Mouse (Mus musculus): ENCODE measurements around the gene Padi4. TPM values are rescaled to one million over a fixed set of nuclear protein-coding genes. Genes with fewer than 3 reads are reported as not detected.

Padi4 gene
- total RNA-seq, 2 experiments from 2014 or later: 8.0 to 15.1 TPM

DNA sequence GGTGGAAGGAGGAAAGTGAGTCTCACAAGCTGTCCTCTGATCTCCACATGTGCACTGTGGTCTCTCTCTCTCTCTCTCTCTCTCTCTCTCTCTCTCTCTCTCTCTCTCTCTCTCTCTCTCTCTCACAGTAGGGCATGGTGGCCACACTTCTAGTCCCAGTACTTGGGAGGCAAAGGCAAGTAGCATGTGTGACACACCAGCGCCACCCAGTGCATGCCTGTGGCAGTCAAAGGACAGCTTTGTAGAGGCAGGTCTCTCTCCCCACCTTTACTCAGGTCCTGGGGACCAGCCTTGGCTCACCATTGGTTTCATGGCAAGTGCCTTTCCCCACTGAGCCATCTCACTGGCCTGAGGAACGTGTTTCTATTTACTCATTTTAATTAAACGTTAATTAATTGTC lies 29.4 kb downstream of the Padi4 start:
- ATAC-seq (replicated peaks; ENCODE audit: low FRiP score, poor library complexity, severe bottlenecking): no peak

DNA sequence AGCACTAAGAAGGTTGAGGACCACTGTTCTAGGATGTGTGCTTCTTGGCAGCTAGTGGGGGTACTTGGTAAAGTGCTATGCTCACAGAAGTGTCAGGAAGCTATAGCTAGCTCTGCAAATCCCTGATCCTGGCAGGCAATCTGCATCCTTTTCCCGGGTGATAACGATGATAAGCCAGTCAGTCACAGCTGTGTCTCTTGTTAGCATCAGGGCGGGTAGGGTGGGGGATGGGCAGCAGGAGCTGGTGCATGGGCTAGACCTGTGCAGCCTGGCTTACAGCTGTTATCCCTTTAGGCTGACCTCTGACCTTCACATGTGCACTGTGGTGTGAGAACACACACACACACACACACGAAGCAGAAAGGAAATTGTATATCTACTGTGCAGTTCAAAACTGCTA lies 30.9 kb downstream of the Padi4 start:
- ATAC-seq (replicated peaks; ENCODE audit: low FRiP score, poor library complexity, severe bottlenecking): no peak

DNA sequence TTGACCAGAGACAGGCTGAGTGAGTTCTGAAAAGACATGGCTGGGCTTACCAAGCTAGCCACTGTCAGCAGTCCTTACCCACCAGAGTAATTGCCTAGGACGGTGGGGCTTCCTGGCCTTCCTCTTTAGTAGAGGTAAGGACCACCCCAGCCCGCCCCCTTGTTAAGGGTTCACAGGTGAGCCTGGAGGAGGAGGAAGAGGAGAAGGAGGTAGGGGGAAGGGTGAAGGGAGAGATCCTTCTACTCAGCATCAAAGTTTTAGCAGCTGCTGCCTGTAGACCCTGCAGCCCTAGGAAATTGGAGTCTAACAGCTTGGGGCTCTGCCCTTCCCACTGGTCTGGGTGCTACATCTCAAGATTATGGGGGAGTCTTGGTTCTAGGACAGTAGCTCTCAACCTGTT lies 31.5 kb downstream of the Padi4 start, which contains the start of gene Padi6:
Gene Padi6, minus strand, starts transcription at position 101 of the 400 bp plus-strand sequence.
- ATAC-seq (replicated peaks; ENCODE audit: low FRiP score, poor library complexity, severe bottlenecking): no peak

DNA sequence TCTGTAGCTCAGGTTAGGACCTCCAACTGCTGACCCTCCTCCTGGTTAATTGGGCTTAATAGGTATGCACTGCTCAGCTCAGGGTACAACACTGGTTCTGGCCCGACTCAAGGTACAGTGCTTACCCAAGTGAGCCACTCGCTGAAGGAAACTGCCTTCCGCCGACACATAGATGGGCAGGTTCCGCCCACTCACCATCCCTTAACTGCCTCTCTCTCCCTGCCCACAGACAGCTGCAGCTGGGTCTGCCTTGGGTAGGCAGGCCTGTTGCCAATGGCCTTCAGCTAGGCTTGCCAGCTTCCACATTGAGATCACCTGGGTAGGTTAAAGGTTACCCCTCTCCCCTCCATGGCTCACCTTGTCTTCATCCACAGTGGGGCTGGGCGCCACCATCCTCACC lies 32.6 kb downstream of the Padi4 start:
- ATAC-seq (replicated peaks; ENCODE audit: low FRiP score, poor library complexity, severe bottlenecking): no peak

DNA sequence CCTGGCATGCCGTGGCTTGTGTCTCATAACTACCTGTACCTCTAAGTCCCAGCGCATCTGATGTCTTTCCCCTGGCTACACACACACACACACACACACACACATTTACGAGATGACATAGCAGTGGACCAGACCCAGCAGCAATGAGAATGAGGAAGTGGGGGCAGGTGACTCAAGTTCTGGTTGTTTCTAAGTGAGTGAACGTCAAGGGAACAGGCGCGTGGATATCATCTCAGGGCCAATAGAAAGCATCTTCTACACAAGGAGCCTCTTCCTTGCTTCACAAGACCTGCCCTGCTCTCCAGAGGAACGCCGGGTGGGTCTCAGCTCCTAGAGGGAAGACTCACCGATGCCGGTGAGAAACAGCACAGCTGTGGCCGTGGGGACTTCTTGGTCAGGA lies 33.4 kb downstream of the Padi4 start:
- no peak for ATAC-seq (replicated peaks; ENCODE audit: low FRiP score, poor library complexity, severe bottlenecking)

DNA sequence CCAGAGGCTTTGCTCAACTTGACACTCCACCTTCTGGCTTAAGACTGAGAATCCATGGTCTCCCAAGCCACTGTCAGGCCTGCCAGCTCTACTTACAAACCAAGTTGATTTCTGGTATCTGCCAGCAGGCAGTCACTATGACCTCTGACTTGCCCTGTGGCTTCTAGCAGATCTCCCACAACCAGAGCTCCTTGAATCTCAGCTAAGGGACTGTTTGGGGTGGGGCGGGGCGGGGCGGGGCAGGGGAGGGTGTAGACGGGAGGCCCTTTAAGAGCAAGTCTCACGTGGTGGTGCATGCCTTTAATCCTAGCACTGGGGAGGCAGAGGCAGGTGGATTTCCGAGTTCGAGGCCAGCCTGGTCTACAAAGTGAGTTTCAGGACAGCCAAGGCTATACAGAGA lies 41.2 kb downstream of the Padi4 start:
- ATAC-seq (replicated peaks; ENCODE audit: low FRiP score, poor library complexity, severe bottlenecking): no peak

DNA sequence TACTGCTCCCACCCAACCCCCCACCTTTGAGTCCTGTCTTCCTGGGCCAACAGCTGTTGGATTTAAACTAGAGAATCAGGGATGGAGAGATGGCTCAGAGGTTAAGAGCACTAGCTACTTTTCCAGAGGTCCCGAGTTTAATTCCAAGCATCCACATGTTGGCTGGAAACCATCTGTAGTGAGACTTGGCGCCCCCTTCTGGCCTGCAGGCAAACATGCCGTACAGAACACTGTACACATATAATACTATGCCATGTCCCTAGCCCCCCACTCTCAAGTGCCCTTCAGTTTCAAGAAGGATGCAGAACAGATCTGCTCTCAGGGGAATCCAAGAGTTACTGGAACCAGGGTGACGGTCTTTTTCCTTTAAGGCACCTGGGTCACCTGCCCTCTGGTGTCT lies 42.4 kb downstream of the Padi4 start:
- 0 out of 2 replicates have a peak, but pooled peaks have one; percentile 43 for ATAC-seq (replicated peaks; ENCODE audit: low FRiP score, poor library complexity, severe bottlenecking)

DNA sequence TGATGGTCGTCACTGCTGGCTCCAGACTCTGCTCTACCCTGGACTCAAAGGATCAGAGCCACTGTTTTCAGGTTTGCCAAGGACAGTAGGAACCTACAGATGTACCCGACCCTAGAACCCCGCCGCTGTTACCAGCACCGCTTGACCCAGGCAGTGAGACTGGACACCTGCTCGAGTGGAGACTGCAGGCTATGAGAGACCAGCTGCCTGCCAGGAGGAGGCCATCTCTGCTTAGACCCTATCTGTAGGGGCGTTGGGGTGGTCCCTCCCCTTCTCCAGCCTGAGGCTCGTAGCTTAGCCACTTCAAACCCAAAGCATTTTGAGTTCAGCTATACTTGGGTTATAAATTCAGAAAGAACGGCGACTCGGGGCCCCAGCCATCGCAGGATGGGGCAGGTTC lies 47.1 kb downstream of the Padi4 start:
- ATAC-seq (replicated peaks; ENCODE audit: low FRiP score, poor library complexity, severe bottlenecking): no peak

DNA sequence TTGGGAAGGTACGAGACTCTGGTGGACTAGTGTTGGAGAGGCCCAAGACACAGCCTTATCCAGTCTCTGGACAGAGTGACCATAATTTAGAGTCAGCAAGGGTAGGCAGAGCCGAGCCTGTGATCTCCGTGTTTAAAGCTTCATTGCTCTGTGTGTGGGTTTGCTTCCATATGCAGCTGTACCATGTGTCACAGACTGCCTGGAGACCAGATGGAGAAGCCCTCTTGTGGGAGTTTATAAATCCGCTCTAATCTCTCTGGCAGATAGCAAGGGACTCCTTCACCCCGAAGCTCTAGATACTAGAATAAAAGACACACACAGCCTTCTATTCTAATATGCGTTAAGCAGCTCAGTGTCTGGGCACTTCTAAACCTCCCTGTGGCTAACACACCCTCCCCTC lies 49.3 kb downstream of the Padi4 start:
- no peak for ATAC-seq (replicated peaks; ENCODE audit: low FRiP score, poor library complexity, severe bottlenecking)

DNA sequence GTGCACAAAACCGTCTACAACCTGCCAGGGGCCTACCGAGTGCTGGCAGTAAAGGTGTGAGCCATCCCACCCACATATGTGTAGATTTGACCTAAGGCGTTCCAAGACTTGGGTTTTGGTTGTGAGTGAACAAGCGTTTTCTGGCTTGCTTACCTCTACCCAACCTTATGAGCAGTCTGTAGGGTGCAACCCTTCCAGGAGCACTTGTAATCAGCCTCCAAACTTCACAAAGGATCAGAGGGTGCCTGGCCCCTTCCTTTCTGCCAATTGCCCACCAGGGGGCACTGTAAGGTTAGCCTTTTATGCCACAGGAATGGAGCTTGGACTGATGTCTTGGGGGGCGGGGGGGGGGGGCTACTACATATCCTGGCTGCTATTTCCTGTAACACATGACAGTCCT lies 50.2 kb downstream of the Padi4 start:
- no peak for ATAC-seq (replicated peaks; ENCODE audit: low FRiP score, poor library complexity, severe bottlenecking)

DNA sequence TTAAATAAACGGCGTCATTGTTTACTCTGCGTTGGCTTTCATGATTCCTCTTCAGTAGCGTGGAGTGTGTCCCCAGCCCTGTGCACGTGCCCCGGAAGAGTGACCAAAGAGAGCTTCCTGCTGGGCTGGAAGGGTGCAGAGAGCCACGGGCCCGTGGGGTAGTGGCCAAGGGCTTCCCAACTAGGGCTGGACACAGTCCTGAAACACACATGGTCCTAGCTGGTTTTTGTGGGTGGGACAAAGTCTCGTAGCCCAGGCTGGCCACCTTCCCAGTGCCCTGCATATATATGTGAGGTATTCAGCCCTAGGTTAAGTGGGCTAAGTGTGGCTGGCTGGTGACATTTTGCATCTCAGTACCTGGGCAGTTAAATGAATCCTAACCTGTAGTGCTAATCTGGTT lies 50.8 kb downstream of the Padi4 start:
- ATAC-seq (replicated peaks; ENCODE audit: low FRiP score, poor library complexity, severe bottlenecking): no peak

DNA sequence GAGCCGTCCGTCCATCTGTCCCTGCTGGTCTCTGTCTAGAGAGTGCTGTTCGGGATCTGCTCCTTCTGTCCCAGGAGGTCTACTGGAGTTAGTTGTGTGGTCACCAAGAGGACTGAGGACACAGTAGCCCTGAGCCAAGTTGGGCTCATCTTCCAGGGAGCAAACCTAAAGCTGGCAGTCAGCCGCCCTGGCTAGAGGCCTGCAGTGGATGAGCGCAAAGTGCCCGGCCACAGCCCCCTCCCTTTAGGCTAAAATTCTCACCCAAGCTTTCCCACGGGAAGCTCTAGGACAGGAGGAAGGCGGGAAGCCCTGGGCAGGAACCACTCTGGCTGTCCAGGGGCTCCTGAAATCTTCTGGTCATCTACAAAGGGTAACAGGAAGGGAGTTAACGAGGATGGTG lies 51.3 kb downstream of the Padi4 start:
- ATAC-seq (replicated peaks; ENCODE audit: low FRiP score, poor library complexity, severe bottlenecking): no peak

DNA sequence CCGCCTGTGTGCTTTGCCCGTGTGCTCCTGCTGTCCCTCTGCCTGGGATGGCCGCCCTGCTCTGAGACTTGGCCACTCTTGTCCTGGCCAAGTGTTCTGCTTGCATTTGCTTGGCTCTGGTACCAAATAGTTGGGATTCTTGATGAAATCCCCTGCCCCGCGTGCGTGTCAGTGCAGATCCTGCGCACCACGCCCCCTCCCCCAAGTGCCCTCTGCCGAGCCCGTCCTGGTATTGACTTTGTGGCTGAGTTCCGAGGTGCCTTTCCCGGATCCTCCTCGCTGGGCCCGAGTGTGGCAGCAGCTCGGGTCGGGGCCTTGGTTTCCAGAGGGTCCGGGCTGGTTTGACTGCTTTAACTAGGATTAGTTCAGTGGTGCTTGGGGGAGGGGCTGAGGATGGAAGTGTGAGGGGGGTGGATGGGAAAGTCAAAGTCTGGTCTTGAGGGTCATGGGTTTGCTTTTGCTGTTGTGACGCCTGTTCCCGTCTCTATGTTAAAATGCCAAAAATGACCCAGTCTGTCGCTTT lies 52.0 kb downstream of the Padi4 start:
- no peak for ATAC-seq (replicated peaks; ENCODE audit: low FRiP score, poor library complexity, severe bottlenecking)

DNA sequence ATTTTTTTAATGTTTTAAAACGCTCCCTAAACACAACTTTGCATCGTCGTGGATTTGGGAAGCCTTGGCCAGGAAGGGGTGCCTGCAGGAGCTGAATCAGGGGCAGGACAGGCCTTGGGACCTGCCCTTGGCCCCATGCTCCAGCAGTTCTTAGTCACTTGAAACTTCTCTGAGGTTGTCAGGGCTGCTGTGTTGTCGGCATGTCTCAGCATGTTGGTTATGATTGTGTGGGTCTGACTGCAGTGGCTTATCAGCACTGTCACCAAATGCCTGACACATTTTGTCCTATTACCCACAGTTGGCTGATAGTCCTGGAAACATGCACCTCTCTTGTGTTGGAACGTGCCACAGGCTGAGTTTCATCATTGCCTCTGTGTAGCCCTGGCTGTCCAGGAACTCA lies 53.9 kb downstream of the Padi4 start:
- ATAC-seq (replicated peaks; ENCODE audit: low FRiP score, poor library complexity, severe bottlenecking): no peak

DNA sequence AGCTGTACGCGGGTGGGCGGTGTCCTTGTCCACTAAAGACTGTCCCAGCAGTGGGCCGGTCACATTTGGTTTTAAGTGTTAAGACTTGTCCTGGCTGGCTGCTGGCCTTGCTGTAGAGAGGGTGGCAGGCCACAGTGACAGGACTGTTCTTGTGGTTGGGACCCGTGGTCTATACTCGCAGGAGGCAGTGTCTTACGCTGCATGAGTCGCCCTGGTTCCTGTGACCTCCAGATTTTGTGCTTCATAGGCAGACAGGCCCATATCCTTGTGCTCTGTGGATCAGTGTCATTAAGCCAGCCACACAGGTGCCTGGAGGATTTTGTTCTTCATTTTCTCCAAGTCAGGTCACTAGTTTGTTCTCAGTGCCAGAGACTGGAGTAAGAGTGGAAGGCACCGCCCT lies 55.6 kb downstream of the Padi4 start:
- ATAC-seq (replicated peaks; ENCODE audit: low FRiP score, poor library complexity, severe bottlenecking): no peak

DNA sequence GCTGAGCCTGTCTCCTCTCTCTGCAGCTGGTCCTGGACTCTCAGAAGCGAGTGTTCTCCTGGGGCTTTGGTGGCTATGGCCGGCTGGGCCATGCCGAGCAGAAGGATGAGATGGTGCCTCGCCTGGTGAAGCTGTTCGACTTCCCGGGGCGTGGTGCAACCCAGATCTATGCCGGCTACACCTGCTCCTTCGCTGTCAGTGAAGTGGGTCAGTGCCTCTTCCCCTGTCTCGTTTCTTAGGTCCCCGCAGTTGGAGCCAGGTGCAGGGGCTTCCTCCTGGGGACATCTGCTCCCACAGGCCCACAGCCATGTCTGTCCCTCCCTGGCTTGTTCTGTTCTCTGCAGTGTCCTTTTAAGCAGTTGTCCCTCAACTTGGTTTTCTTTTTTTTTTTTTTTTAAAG lies 57.0 kb downstream of the Padi4 start:
- no peak for ATAC-seq (replicated peaks; ENCODE audit: low FRiP score, poor library complexity, severe bottlenecking)

DNA sequence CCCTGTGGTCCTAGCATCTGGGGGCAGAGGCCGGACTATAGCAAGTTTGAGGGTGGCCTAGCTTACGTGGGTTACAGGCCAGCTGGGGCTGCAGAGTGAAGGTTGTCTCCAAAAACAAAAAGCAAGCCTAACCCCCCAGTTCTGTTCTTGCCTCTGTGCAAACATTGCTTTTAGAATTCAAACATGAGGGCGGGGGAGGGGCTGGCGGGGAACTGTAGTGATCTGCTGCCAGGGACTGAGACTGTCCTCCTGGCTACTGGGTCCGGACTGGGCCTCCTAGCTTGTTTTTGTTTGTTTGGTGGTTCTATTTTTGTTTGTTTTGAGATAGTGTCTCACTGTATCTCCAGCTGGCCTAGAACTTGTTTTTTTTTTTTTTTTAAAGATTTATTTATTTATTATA lies 59.5 kb downstream of the Padi4 start:
- no peak for ATAC-seq (replicated peaks; ENCODE audit: low FRiP score, poor library complexity, severe bottlenecking)

DNA sequence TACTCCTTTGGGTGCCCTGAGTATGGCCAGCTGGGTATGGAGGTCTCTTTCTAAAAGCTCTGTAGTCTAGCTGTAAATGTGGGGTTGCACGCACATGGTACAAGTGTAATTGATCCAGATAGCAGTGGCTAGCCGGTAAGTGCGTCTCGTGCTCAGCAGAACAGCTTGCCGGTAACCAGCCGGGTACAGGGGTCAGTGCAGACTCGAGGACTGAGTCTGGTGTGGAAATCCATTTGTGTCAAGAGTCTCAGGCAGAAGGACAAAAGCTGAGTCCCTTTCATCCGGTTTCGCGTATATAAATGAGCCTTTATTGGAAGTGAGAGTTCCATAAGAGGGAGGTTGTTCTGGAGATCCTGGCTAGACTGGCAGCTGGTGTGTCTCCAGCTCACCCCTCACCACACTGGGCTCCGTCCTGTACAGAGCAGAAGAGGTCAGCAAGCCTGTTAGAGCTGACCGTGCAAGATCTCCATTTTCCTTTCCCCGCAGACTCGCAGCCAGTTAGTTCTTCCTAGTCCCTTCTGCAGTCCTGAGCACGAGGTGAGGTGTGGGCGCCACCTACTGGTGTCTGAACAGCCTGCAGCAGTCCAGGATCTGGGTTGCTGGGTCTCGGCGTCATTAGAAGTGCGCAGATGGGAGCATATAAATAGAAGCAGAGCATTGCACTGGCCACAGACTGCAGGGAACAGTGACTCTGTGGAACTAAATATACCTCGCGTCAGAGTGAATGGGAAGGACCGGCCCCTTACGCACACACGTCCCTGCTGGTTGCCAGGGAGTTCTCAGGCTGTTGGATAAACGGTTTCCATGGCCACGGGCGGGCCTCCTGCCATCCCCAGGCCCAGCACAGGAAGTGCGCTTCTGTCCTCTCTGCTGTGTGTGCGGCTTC lies 60.3 kb downstream of the Padi4 start:
- peak; percentile 72 for ATAC-seq (replicated peaks; ENCODE audit: low FRiP score, poor library complexity, severe bottlenecking)

DNA sequence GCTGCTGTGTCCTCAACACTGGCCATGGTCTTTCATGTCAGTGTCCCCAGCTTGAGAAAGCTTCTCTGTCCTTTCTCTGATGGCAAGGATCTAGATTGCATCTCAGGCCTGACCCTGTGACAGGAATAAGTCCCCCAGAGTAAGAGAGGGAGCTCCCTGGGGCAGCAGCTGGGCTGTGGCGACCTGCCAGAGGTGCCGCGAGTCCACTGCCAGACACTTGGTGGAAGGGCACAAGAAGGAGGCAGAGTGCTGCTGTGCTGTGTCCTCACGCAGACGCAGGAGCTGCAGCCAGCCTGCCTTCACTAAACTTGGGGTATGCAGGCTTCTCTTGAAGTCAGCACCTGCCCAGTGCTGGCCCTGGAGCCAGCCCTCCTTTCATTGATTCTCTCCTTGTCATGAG lies 62.7 kb downstream of the Padi4 start:
- no peak for ATAC-seq (replicated peaks; ENCODE audit: low FRiP score, poor library complexity, severe bottlenecking)

DNA sequence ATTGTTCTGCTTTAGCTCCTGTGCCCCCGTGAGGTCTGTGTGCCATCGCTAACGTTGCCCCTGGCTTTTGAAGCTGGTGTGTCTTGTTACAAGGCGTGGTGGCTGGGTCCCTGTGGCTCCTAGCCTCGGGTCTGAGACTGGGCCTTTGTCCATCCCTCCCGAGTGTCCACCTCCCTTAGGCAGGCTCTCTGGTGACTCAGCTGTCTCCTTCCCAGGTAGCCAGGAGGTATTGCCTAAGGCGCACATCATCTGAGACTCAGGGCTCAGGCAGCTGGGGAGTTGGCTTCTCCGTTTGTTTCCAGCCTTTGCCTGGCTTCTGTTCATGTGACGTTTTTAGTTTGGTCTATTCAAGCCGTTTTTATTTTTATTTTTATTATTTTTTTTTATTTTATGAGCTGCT lies 63.3 kb downstream of the Padi4 start:
- no peak for ATAC-seq (replicated peaks; ENCODE audit: low FRiP score, poor library complexity, severe bottlenecking)

DNA sequence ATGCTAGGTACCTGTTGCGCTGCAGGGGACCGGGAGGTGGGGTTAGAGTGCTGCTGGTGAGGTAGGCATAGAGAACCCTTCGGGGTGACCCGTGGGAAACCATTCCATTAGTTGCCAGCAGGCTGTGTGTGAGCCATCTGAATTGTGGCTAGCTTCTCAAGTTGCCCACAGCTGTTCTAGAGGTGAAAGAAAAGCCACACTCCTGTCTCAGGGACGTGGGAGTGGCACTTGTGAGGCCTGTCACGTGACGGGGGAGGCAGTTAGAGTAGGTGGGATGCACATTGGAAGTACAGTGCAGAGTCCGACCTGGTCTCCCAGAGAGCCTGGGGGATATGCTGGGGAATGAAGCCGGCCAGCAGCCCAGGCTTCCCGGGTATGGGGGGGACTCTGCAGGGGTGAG lies 64.4 kb downstream of the Padi4 start:
- ATAC-seq (replicated peaks; ENCODE audit: low FRiP score, poor library complexity, severe bottlenecking): no peak

DNA sequence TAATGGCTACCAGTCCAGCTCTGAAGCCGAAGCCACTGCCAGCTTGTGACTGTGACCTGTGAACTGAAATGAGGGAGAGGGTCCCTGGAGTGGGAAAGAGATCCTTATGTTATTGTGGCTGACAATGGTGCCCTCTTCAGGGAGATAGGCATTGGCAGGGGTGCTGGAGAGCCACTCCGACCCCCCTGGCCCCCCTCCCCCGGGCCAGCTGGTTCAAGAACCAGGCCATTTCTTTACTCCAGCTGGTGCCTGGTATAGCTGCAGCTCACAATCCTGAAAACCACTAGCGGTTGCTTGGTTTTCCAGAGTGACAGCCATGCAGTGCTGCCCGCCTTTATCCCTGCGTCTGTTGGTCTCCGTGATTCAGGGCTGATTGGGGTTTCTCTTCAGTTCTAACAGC lies 64.9 kb downstream of the Padi4 start:
- ATAC-seq (replicated peaks; ENCODE audit: low FRiP score, poor library complexity, severe bottlenecking): no peak

All from erythroid progenitor cell, adult 5-6 weeks (primary cell).